Mouse (Mus musculus) layer of hippocampus, adult 2 months (tissue): ENCODE results near the gene Hmga2. TPM values are rescaled to one million over a fixed set of nuclear protein-coding genes. Genes with fewer than 3 reads are reported as not detected.

Experiments used
- DNase-seq, 2 experiments: peaks; one replicate each; pipeline ENCODE4 v3.0.0; 2022; ENCODE audit warnings: low spot score in 2 of 2
- H3K27ac ChIP-seq: fragments of 200-600 bp; 2 replicates; pipeline ENCODE4 v1.8.1; 2022
- H3K4me3 ChIP-seq: fragments of 200-600 bp; 2 replicates; pipeline ENCODE4 v1.8.1; 2022; ENCODE audit warnings: mild to moderate bottlenecking
- CTCF ChIP-seq: fragments of 200-600 bp; conservative IDR thresholded peaks from 2 replicates; pipeline ENCODE4 v1.8.1; 2022; ENCODE audit warnings: antibody characterized with exemption, mild to moderate bottlenecking, moderate library complexity
- microRNA-seq, 2 experiments: library from miRNA; unstranded; fragments of <30 nt; microRNA quantifications; one replicate each; pipeline ENCODE4 v1.2.0; 2021
- total RNA-seq, 2 experiments: library from RNA; stranded (reverse); gene quantifications; 2 replicates each; pipeline ENCODE4 v1.2.3; 2021

Gene Hmga2
- total RNA-seq, 2 experiments from 2014 or later: 0.13 TPM; not detected in 1

DNA sequence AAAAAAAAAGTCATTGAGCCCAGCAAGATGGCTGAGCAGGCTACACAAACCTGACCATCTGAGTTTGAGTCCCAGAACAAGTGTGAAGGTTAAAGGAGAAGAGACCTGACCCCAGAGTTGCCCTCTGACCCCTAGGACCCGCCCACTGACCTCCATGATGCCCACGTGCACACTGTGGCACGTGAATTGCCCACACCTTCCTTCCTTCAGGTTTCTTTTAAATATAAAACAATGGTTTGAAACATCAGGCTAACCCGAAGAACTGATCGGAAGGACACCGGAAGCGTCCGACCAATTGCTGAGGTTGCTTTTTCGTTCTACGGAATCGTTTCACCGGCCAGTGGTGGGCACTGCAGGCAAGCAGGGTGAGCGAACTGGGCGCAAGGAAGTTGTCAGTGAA, 148.3 kb downstream of the Hmga2 start:
- DNase-seq: no peak
- TF ChIP-seq CTCF: no peak
- H3K27ac ChIP-seq: no peak overlapping the region
- H3K4me3 ChIP-seq: no peak overlapping the region

DNA sequence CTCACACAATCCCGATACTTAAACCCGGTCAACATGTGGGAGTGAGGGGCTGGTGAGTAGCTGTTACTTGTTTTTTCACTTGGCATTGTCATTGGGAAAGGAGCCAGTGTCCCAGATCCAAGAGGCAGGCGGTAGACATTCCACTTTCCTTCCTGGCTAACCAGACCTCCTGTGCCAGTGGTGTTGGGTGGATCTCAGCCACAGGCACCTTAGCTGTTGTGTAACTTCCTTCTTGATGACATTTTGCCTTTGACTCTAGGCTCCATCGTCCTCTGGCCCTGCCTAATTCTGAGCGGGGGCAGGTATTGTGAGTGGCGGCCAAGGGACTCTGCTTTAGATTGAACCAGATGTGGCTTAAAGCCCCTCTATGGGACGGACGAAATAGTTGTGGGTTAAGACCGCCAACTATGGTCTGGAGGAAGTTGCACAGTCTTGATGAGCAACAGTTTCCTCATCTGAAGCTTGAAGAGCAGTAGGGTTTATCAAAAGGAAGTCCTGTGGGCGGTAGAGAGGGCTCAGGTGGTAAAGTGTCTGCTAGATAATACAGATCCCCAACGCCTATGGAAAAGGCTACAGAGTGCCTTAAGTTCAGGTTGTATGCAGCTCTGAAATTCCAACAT, 152.6 kb downstream of the Hmga2 start:
- no peak overlapping the region for H3K27ac ChIP-seq
- H3K4me3 ChIP-seq: no peak overlapping the region
- no peak for TF ChIP-seq CTCF
- DNase-seq: no peak

DNA sequence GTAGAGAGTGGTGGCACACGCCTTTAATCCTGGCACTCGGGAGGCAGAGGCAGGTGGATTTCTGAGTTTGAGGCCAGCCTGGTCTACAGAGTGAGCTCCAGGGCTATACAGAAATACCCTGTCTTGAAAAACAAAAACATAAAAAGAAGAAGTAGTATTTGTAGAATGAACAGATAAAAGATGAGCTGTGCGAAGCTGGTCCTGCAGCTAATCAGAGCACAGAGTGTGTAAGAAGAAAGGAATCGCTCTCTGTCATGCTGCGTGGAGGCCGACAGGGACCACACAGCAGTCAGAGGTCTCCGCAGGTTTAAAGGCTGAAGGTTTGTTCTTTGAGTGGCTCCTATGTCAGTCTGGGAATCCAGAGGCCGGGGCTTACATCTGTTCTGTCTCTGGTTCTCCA, 153.5 kb downstream of the Hmga2 start:
- H3K4me3 ChIP-seq: no peak overlapping the region
- no peak for TF ChIP-seq CTCF
- no peak overlapping the region for H3K27ac ChIP-seq
- DNase-seq: no peak

DNA sequence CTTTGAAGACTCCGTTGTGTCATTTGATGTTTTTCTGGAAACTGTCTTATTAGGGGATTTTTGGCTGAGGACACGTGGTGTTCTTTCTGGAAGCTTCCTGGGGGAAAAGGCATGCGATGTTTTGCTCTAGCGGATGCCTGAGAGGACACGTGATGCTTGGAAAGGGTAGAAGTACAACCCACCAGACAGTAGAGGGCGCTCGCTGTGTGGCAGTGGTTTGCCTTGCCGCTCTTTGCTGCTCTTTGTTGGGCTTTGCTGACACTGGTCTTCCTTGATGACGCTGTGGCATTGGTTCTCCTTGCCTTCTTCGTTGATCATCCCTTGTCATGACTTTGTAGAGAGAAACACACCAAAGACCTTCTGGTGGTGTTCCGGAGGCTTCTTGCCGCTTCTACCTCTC, 156.7 kb downstream of the Hmga2 start:
- no peak for DNase-seq
- no peak for TF ChIP-seq CTCF

More for the DNA sequence above, 156.7 kb downstream of the Hmga2 start:
- Histone ChIP-seq H3K4me3 (no peak overlapping the region), H3K27ac (no peak overlapping the region)

Small RNAs within 50 kb of the gene (microRNA-seq; reads per million reads assigned to microRNA genes)
- 0 reads per million in 2 experiments for gene Mir763

Other genes with a start within 250 kb of the Hmga2 start
- 10 to 100 TPM; 15.0 to 16.1 TPM for gene Llph, start 249.4 kb downstream of the Hmga2 start, total RNA-seq